Mouse (Mus musculus) ES-Bruce4 (cell line): ENCODE results near the gene Pttg1ip. TPM values are rescaled to one million over a fixed set of nuclear protein-coding genes. Genes with fewer than 3 reads are reported as not detected.

Experiments
- H3K27ac ChIP-seq: 2 replicates; pipeline ENCODE4 v1.5.1; 2012; ENCODE audit warnings: low read length, inconsistent platforms; ENCODE audit not compliant: insufficient read depth
- H3K27me3 ChIP-seq: 2 replicates; pipeline ENCODE4 v1.6.1; 2012; ENCODE audit warnings: mild to moderate bottlenecking, low read length, inconsistent platforms; ENCODE audit not compliant: control insufficient read depth, poor library complexity, insufficient read depth, severe bottlenecking
- H3K36me3 ChIP-seq: 2 replicates; pipeline ENCODE4 v1.6.1; 2012; ENCODE audit warnings: inconsistent platforms, mild to moderate bottlenecking, low read length, moderate library complexity; ENCODE audit not compliant: control insufficient read depth, poor library complexity, insufficient read depth, severe bottlenecking
- H3K4me1 ChIP-seq: one replicate; pipeline ENCODE4 v1.8.1; 2011; ENCODE audit warnings: low read length; ENCODE audit not compliant: control insufficient read depth, insufficient read depth
- H3K4me3 ChIP-seq: 2 replicates; pipeline ENCODE4 v1.5.1; 2011; ENCODE audit warnings: low read depth, mild to moderate bottlenecking, low read length
- H3K9ac ChIP-seq: 2 replicates; pipeline ENCODE4 v1.6.1; 2012; ENCODE audit warnings: low read depth, mild to moderate bottlenecking, inconsistent platforms; ENCODE audit not compliant: poor library complexity, severe bottlenecking
- H3K9me3 ChIP-seq: replicated peaks from 2 replicates; pipeline ENCODE4 v1.6.1; 2012; ENCODE audit warnings: mild to moderate bottlenecking, low read length, inconsistent platforms; ENCODE audit not compliant: control insufficient read depth, poor library complexity, insufficient read depth, severe bottlenecking
- CTCF ChIP-seq: IDR thresholded peaks from one replicate; pipeline ENCODE4 v1.8.1; 2011; ENCODE audit warnings: low read depth, low read length
- EP300 ChIP-seq: IDR thresholded peaks from 2 replicates; pipeline ENCODE4 v1.6.1; 2011; ENCODE audit warnings: low read depth, low read length; ENCODE audit not compliant: insufficient read depth
- POLR2A ChIP-seq: IDR thresholded peaks from one replicate; pipeline ENCODE4 v1.8.1; 2011; ENCODE audit warnings: low read length; ENCODE audit not compliant: insufficient read depth
- polyA plus RNA-seq: library from polyadenylated mRNA; stranded (reverse); fragments of >200 nt; gene quantifications from 2 replicates; pipeline ENCODE4 v1.2.4, GENCODE M21; 2011; ENCODE audit warnings: low read depth; ENCODE audit not compliant: missing spikeins, insufficient read depth, insufficient read length

The Pttg1ip gene
- polyA plus RNA-seq, 1 experiment = 89.6 TPM

GRCm38 (mm10) chr10:77629970-77630369 lies 48.5 kb downstream of the Pttg1ip start:
- Histone ChIP-seq H3K9ac (no peak overlapping the region), H3K4me1 (no peaks in the 10 kb centered on the region), H3K4me3 (no peak overlapping the region), H3K9me3 (no peaks in the 10 kb centered on the region), H3K36me3 (peaks cover 8% of the 10 kb centered on the region), H3K27ac (no peak overlapping the region), H3K27me3 (no peaks in the 10 kb centered on the region)
- no peak for TF ChIP-seq POLR2A
- no peak for TF ChIP-seq EP300
- TF ChIP-seq CTCF = peak; percentile 12

- no peaks in the 10 kb centered on the region for H3K4me1 ChIP-seq
- no peak overlapping the region for H3K9ac ChIP-seq
- H3K27me3 ChIP-seq = no peaks in the 10 kb centered on the region
- H3K36me3 ChIP-seq = peaks cover 11% of the 10 kb centered on the region
- no peaks in the 10 kb centered on the region for H3K9me3 ChIP-seq
- H3K27ac ChIP-seq = no peak overlapping the region
- no peak overlapping the region for H3K4me3 ChIP-seq
- TF ChIP-seq CTCF (no peak), POLR2A (no peak), EP300 (no peak)
Measured at GRCm38 (mm10) chr10:77634016-77634415, 52.5 kb downstream of the Pttg1ip start.

- Histone ChIP-seq H3K4me1 (no peaks in the 10 kb centered on the region), H3K9me3 (no peaks in the 10 kb centered on the region), H3K27me3 (no peaks in the 10 kb centered on the region), H3K27ac (no peak overlapping the region), H3K9ac (no peak overlapping the region), H3K36me3 (peaks cover 11% of the 10 kb centered on the region), H3K4me3 (no peak overlapping the region)
- TF ChIP-seq POLR2A (no peak), EP300 (no peak), CTCF (no peak)
Measured at GRCm38 (mm10) chr10:77634452-77635231, 53.1 kb downstream of the Pttg1ip start.

GRCm38 (mm10) chr10:77636234-77636922 lies 54.9 kb downstream of the Pttg1ip start:
- Histone ChIP-seq H3K27me3 (no peaks in the 10 kb centered on the region), H3K27ac (no peak overlapping the region), H3K36me3 (peaks cover 12% of the 10 kb centered on the region), H3K9ac (no peak overlapping the region), H3K4me3 (no peak overlapping the region), H3K4me1 (no peaks in the 10 kb centered on the region), H3K9me3 (no peaks in the 10 kb centered on the region)
- TF ChIP-seq POLR2A = no peak

- Histone ChIP-seq H3K9ac (no peak overlapping the region), H3K27ac (no peak overlapping the region), H3K36me3 (peaks cover 13% of the 10 kb centered on the region), H3K27me3 (no peaks in the 10 kb centered on the region), H3K9me3 (no peaks in the 10 kb centered on the region), H3K4me3 (no peak overlapping the region), H3K4me1 (no peaks in the 10 kb centered on the region)
- TF ChIP-seq EP300 = no peak
- TF ChIP-seq POLR2A = no peak
- TF ChIP-seq CTCF = no peak
Measured at GRCm38 (mm10) chr10:77638956-77639355, 57.4 kb downstream of the Pttg1ip start.

- no peak overlapping the region for H3K9ac ChIP-seq
- no peak for TF ChIP-seq CTCF
- no peak for TF ChIP-seq EP300
- no peak for TF ChIP-seq POLR2A
- H3K36me3 ChIP-seq = peaks cover 20% of the 10 kb centered on the region
- H3K9me3 ChIP-seq = no peaks in the 10 kb centered on the region
- no peaks in the 10 kb centered on the region for H3K4me1 ChIP-seq
- no peak overlapping the region for H3K4me3 ChIP-seq
- no peaks in the 10 kb centered on the region for H3K27me3 ChIP-seq
- H3K27ac ChIP-seq = no peak overlapping the region
Measured at GRCm38 (mm10) chr10:77643160-77643559, 61.6 kb downstream of the Pttg1ip start.
